Mouse (Mus musculus) erythroid progenitor cell, adult 5-6 weeks (primary cell): ENCODE measurements around the gene Abi1. TPM values are rescaled to one million over a fixed set of nuclear protein-coding genes. Genes with fewer than 3 reads are reported as not detected.
A peak's percentile ranks its signal among the peaks of the same experiment; 100 is the strongest.
"Not testable (repeated sequence)": the region's sequence is repeated elsewhere in the genome, so short reads cannot be mapped to it uniquely, and the experiment has no call there.

Experiments used
- ATAC-seq: replicated peaks from 2 replicates; pipeline ENCODE4 v1.8.0; 2016; ENCODE audit warnings: moderate number of reproducible peaks, mild to moderate bottlenecking, moderate TSS enrichment, inconsistent platforms; ENCODE audit not compliant: poor library complexity, low FRiP score, severe bottlenecking
- total RNA-seq, 2 experiments: library from RNA; stranded (forward) in 1 of 2; stranded (reverse) in 1 of 2; fragments of 150-400 nt in 1 of 2; fragments of 186-747, 209-891 nt in 1 of 2; gene quantifications; 2 replicates each; pipeline versions ENCODE4 v1.2.3 to v1.2.4; 2015 to 2017; ENCODE audit warnings: low replicate concordance in 2 of 2

The Abi1 gene
- total RNA-seq, 2 experiments from 2014 or later = 57.6 to 75.9 TPM

DNA sequence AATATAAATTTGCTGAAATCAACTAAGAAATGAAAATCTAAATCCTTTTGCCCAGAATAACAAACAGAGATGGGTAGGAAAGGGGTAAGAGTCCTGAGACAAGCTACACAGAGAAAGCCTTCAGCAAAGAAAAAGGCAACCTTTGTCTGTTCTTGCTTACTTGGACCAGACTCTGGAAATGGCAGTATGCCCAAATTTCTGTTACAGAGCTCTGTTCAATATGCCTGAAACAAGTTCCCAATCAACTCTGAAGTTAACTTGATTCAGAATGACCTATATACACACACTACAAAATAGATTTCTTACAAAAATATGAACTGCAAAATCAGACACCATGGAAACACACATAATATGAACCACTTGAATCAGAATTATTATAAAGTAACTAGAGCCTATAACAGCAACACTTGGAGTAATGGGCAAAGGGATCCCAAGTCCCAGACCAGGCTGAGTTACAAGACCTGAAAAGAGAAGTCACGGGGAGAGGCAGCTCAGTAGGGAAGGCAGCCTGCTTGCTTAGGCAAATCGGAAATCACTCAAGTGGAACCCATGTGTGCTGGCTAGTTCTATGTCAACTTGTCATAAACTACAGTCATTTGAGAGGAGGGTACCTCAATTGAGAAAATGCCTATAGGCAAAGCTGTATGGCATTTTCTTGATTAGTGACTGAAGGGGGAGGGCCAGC lies 53.9 kb downstream of the Abi1 start:
- no peak for ATAC-seq

DNA sequence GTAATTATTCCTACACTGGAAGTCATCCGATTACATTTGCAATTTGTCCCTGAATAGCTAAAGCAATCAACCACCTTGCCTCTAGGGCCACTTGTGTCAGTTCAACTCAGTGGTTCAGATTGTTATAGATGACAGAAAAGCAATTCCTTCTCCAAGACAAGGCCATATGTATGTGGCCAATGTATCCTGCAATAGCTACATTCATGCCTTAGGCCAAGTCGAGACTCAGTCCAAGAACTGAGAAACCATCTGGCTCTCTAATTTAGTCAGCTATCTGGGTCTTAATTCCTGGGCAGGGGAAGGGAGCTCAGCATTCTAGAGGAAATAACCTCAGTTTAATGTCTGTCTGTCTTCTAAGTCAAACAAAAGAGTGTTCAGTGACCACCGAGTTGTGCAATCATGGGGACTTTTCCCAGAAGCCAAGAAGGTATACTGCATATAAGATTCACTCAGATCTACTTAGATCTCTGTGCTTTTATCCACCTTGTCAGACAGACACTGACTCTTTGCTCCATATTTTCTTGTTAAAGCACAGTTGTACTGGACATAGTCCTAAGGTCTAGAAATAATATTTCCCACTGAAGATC lies 62.6 kb downstream of the Abi1 start:
- no peak for ATAC-seq

DNA sequence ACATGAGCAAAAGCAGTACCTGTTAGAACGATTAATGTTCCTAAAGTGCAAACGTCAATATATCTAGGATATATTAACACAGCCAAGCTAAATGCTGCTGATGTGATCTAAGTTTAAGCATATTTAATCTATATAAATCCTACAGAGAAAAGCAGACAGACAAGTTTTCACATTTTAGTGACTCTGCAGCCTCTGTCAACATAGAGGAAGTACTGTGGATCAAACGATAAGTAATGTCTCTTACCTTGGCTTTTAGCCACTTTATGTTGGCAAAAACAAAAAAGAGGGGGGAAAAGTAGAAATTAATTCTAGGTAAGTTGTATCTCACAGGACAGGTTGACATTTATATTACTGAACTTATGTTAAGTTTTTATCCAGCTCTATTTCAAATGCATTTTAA lies 77.1 kb downstream of the Abi1 start:
- ATAC-seq = no peak

DNA sequence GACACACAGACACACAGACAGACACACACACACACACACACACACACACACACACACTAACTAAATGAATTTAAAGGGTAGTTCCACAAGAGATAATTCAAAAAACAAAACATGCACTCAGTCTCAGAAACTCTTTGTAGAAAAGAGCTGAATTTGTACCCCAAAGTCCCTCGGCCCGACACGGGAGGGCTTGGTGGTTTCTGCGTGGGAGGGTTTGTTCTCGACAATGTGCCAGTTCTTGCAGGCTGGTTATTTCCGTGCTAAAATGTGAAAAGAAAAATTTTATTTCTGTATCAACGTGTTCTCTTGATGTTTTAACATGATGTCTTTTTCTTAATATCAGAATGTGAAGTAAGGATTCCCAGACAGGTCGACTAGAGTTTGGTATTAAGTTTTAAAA lies 77.8 kb downstream of the Abi1 start:
- ATAC-seq = no peak

DNA sequence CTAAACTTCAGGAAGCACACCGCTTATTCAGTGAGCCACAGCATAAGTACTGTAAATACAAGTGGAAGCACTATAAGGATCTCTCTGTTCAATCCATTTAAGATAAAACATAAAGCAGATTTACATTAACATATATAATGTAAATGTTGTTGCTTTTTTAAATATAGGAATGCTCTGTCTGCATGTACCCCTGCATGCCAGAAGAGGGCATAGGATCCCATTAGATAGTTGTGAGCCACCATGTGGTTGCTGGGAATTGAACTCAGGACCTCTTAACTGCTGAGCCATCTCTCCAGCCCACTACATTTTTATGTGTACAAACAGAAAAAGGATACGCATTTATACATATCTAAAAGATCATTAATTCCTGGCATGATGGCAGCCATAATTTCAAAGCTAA lies 78.4 kb downstream of the Abi1 start:
- ATAC-seq = no peak

DNA sequence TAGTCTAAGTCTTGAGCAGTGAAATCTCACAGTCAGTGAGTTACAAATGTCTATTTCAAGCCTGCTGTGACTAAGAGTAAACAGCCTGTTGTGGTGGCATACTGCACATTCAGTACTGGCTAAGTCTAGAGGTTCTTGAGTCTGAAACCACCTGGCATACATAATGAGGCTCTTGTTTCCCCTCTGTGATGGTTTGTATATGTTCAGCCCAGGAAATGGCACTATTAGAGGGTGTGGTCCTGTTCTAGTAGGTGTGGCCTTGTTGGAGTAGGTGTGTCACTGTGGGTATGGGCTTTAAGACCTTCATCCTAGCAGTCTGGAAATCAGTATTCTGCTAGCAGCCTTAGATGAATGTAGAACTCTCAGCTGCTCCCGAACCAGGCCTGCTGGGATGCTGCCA lies 82.6 kb downstream of the Abi1 start:
- ATAC-seq = peak; percentile 67

DNA sequence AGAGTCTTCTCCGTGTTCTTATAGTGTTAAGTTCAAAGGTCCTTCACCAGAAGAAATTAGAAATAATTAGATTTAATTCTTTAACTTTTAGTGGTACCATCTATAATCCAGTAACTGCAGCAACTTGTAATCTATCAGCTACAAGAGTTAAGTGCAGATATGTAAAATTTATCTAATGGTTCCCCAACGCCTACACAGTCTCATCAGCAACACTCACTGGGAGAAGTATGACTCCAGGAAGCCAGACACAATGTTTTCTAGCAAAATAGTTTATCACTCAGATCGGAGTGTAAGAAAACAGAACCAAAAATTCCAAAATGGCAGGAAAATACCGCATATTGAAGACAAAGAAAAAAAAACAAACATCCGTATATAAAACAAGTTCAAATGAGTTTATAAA lies 84.1 kb downstream of the Abi1 start:
- no peak for ATAC-seq

DNA sequence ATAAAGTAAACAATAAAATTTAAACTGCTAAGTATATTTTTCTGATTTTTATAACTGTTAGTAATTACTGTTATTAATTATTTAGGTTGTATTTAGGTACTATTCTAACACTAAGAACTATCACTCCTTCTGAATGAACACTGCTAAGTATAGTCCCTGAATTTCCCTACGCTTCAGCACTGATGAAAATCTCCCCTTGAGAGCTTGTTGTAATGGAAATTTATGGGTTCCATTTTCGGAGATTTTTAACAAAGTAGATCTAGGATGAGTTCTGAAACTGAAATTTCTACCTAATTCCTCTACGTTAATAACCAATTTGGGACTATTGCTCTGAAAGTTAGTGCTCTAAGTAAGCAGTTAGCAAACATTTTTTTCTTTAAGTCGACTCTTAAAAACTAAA lies 85.8 kb downstream of the Abi1 start:
- ATAC-seq = no peak

DNA sequence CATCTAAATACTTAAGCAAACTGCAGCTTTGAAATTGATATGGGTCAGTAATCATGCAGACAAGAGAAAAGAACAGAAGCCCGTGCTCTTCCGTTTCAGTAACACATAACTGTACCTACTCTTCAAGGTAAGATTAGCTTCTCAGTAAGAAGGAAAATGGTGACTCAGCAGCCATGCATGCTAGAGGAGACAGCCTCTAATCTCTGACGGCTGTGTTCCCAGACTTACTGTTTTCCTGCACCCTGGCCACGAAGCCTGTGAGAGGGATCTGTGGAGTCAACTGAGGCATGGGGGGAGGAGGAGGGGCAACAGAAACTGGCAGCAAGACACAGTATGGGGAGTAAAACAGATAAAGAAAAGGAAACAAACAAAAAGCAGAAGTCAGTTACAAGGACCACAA lies 90.1 kb downstream of the Abi1 start:
- ATAC-seq = no peak

DNA sequence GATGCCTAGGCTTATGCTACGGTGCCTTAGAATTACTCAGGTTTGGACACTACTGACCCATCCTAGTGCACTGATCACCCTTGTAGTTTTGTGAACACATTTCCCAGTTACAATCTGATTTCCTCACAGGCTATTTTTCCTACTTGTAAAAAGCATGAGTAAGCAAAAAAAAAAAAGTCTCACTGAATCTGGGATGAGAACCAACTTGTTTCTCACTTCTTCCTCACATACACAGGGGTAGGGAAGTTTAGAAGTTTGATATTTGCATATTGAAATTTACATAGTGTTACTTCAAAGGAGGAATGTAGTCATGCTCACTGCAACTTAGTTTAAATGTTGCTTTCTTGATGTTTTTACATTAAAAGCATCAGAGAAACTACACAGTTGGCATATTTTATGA lies 106.5 kb downstream of the Abi1 start:
- ATAC-seq = no peak

DNA sequence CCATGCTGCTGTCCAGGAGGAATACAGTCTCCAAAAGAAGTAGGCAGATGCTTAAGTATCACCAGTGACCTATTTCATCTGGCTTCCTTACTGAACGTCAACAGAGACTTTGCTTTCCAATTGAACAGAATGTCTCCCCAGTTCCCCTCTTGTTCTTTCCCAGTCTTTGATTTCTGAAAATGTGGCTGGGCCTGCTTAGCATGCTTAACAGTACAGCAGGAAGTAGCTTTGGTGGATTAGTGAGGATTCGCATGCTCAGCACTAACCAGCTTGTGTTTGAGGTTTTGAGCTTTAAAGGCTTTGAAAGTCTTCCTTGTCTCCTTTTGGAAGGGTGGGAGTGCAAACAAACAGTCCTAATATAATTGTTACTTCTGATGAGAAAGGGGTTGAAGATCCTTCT lies 111.8 kb downstream of the Abi1 start:
- ATAC-seq = no peak

DNA sequence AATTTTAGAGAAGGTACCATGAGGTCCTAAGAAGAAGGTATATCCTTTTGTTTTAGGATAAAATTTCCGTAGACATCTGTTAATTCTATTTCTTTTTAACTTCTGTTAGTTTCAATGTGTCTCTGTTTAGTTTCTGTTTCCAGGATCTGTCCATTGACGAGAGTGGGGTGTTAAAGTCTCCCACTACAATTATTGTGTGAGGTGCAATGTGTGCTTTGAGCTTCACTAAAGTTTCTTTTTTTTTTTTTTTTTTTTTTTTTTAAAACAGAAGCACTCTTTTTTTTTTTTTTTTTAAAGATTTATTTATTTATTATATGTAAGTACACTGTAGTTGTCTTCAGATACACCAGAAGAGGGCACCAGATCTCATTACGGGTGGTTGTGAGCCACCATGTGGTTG lies 114.1 kb downstream of the Abi1 start:
- ATAC-seq = not testable (repeated sequence)

DNA sequence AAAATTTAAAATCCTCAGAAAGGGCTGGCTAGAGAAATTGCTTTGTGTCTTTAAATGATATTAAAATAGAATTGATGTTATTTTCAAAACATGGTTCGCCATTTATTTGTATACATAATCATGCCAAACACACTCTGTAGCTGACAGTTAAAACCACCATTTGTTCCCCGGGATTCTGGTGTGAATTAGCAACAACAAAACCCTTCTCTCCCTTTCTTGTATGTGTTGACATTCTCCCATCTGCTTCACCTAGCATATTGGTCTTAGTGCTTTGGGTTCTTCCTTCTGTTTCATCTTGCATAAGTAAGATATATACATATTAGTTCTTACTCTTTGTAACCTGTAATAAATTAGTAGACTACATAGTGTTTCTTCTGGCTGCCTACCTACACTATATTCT lies 121.4 kb downstream of the Abi1 start:
- ATAC-seq = no peak

DNA sequence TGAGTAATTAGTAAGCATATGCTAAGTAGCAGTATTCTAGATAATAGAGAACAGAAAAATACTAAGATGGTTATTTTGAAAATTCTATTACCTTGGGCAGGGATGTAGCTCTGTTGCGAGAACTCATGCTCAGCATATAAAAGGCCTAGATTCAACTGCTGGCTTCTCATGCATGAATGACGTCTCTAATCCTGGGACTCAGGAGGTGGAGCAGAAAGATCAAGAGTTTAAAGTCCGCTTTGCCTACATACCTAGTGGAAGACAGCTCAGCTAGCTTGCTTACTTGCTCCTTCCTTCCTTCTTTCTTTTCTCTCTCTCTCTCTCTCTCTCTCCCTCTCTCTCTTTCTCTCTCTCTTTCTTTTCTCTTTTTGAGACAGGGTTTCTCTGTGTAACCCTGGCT lies 125.6 kb downstream of the Abi1 start:
- ATAC-seq = no peak

DNA sequence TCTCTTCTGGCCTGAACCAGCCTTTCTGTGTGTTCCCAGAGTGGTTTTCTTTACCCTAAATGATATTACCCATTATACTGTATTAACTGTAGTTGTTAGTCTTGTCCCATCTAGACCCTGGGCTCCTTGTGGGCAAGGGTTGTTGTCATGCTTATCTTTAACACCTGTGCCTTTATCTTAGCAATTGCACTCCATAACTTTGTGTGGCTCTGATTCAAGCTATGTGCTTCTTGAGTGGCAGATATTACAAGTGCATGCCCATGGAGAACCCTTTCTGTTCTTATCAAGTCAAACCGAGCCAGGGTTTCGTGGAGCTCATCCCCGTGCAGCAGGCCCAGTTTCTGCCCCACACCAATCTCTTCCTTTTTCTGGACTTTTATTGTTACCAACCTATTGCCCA lies 136.1 kb downstream of the Abi1 start:
- no peak for ATAC-seq

DNA sequence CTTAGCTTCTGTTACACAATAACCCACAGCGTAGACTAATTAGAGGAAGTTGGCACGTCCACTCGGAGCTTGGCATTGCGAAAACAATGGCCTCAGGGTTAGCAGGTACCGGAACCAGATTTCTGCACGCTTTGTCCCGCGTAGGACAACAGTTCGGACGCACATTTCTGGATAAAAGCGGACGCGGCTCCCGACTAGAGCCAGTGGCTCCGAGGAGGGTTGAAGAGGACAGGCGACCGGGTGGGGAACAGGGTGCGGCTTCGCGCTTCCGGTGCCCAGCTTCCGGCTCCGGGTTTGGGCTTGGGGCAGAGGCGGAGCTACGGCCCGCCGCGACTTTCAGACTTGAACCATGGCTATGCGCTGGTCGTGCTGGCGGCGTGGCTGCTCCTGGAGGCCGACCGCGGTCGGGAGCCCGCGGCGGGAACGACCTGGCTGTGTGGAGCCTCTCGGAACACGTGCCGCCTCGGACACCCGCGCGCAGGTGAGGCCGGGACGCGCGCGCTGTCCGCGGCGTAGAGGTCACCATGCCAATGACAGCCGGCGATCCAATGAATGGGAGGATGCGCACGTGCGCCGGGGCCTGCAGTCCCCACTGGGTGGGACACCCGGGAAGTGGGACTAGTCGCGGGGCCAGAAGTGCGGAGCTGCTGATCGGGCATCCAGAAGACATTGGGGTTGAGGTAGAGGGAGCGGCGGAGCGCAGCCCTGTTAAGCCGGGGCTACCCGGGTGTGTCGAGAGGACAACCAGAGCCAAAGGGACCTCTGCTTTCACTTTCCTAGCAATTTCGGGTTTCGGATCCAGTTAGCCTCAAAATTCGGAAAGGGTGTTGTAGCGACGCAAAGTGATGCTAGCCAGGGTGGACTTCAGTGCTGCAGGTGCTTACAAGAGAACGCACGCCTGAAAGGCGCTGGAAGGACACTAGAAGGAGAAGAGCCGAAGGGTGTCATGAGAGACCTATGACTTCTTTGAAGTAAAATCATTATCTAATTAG lies 144.5 kb downstream of the Abi1 start, which contains the start of gene Pdss1:
TSS of gene Pdss1 (plus strand) at position 241 of the 992 bp plus-strand sequence.
- peak; percentile 99 for ATAC-seq

DNA sequence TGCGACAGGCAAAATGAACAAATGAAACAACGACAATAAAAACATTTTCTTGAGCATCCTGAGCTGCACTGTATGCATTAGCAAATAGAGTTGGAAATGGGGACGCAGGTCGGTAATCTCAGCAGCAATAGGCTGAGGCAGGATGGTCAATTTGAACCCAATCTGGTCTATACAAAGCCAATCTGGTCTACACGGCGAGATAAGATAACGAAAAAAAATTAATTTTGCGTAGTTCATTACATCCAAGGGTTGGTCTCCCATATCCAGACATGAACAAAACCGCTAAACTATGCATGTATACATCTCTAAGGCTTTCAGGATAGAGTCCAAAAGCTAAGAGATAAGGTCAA lies 145.1 kb downstream of the Abi1 start:
- ATAC-seq = no peak
